Mouse (Mus musculus) forebrain, embryonic 14.5 days (tissue): ENCODE results near the gene Glis1. TPM values are rescaled to one million over a fixed set of nuclear protein-coding genes. Genes with fewer than 3 reads are reported as not detected.

Experiments used
- ATAC-seq: fragments of 200-750 bp; cut with Nextera tagmentation; 2 replicates; pipeline ENCODE4 v1.8.0; 2017; ENCODE audit warnings: mild to moderate bottlenecking, moderate library complexity
- DNase-seq: peaks from one replicate; pipeline ENCODE4 v3.0.0-alpha.2; 2015; ENCODE audit warnings: low spot score
- H3K27ac ChIP-seq: fragments of 300-500 bp; sonication (generic); 2 replicates; pipeline ENCODE4 v1.5.1; 2014; ENCODE audit warnings: low read depth, mild to moderate bottlenecking, control low read depth, low read length, moderate library complexity
- H3K27me3 ChIP-seq: fragments of 300-500 bp; sonication (generic); replicated peaks from 2 replicates; pipeline ENCODE4 v1.6.1; 2014; ENCODE audit warnings: low read length, control low read depth, mixed read lengths; ENCODE audit not compliant: control insufficient read depth, insufficient read depth
- H3K36me3 ChIP-seq: fragments of 300-500 bp; sonication (generic); 2 replicates; pipeline ENCODE4 v1.6.1; 2014; ENCODE audit warnings: low read length, control low read depth; ENCODE audit not compliant: control insufficient read depth, insufficient read depth
- H3K4me1 ChIP-seq: fragments of 300-500 bp; sonication (generic); 2 replicates; pipeline ENCODE4 v1.6.1; 2014; ENCODE audit warnings: antibody characterized with exemption, low read length, control low read depth; ENCODE audit not compliant: control insufficient read depth, insufficient read depth
- H3K4me2 ChIP-seq: fragments of 300-500 bp; sonication (generic); 2 replicates; pipeline ENCODE4 v1.6.1; 2014; ENCODE audit warnings: mild to moderate bottlenecking, control low read depth, low read length
- H3K4me3 ChIP-seq: fragments of 300-500 bp; sonication (generic); 2 replicates; pipeline ENCODE4 v1.5.1; 2014; ENCODE audit warnings: low read depth, low read length, control low read depth
- H3K9ac ChIP-seq: fragments of 300-500 bp; sonication (generic); 2 replicates; pipeline ENCODE4 v1.6.1; 2014; ENCODE audit warnings: mild to moderate bottlenecking, low read length, control low read depth, moderate library complexity
- H3K9me3 ChIP-seq: fragments of 300-500 bp; sonication (generic); replicated peaks from 2 replicates; pipeline ENCODE4 v1.6.1; 2016; ENCODE audit warnings: low read length, control low read depth, mixed read lengths; ENCODE audit not compliant: control insufficient read depth
- WGBS: fragments of 180-500 bp; shearing (Covaris S2); extraction: QIAGEN DNeasy Blood & Tissue Kit; methylation state at CpG from one replicate; pipeline ENCODE4 v1.1.7; 2014; 5-methylcytosine and 5-hydroxymethylcytosine counted together
- polyA plus RNA-seq: library from polyadenylated mRNA; unstranded; fragments of >200 nt; fragmentation: Nextera tagmentation; extraction: Ambion mirVana; gene quantifications from 2 replicates; pipeline ENCODE4 v1.2.1, GENCODE M21; 2014

Gene Glis1
- polyA plus RNA-seq, 1 experiment from 2014 or later: 0.27 TPM

GRCm38 (mm10) chr4:107568159-107568558, 133.8 kb downstream of the Glis1 start:
- Histone ChIP-seq H3K4me3 (no peak overlapping the region), H3K4me2 (no peak overlapping the region), H3K27me3 (no peaks in the 10 kb centered on the region), H3K4me1 (no peaks in the 10 kb centered on the region), H3K27ac (no peak overlapping the region), H3K36me3 (no peaks in the 10 kb centered on the region), H3K9me3 (no peaks in the 10 kb centered on the region), H3K9ac (no peak overlapping the region)
- DNase-seq (no peak), ATAC-seq (no peak)
- WGBS: 69% methylated on average over 21 of the region's 21 CpGs

GRCm38 (mm10) chr4:107568881-107569443, 134.6 kb downstream of the Glis1 start:
- no peak overlapping the region for H3K27ac ChIP-seq
- DNase-seq (no peak), ATAC-seq (peak; percentile 40; the same call in 1 of the 2 replicates)
- H3K4me1 ChIP-seq: no peaks in the 10 kb centered on the region
- no peaks in the 10 kb centered on the region for H3K9me3 ChIP-seq
- 40% methylated on average over 7 of the region's 7 CpGs for WGBS
- H3K27me3 ChIP-seq: no peaks in the 10 kb centered on the region
- H3K9ac ChIP-seq: no peak overlapping the region
- no peaks in the 10 kb centered on the region for H3K36me3 ChIP-seq
- no peak overlapping the region for H3K4me2 ChIP-seq
- H3K4me3 ChIP-seq: no peak overlapping the region

GRCm38 (mm10) chr4:107570329-107571014, 136.1 kb downstream of the Glis1 start:
- DNase-seq (no peak), ATAC-seq (no peak)
- Histone ChIP-seq H3K27ac (no peak overlapping the region), H3K27me3 (no peaks in the 10 kb centered on the region), H3K9me3 (no peaks in the 10 kb centered on the region), H3K9ac (no peak overlapping the region), H3K4me3 (no peak overlapping the region), H3K4me1 (no peaks in the 10 kb centered on the region), H3K36me3 (no peaks in the 10 kb centered on the region), H3K4me2 (no peak overlapping the region)
- WGBS: 69% methylated on average over 19 of the region's 19 CpGs

GRCm38 (mm10) chr4:107575781-107576180, 141.4 kb downstream of the Glis1 start:
- no peak for ATAC-seq
- H3K4me2 ChIP-seq: no peak overlapping the region
- H3K4me3 ChIP-seq: no peak overlapping the region
- 74% methylated on average over 6 of the region's 6 CpGs for WGBS
- H3K9ac ChIP-seq: no peak overlapping the region
- DNase-seq: no peak
- no peaks in the 10 kb centered on the region for H3K27me3 ChIP-seq
- no peak overlapping the region for H3K27ac ChIP-seq
- H3K36me3 ChIP-seq: no peaks in the 10 kb centered on the region
- no peaks in the 10 kb centered on the region for H3K9me3 ChIP-seq
- H3K4me1 ChIP-seq: no peaks in the 10 kb centered on the region

- no peak overlapping the region for H3K9ac ChIP-seq
- H3K4me3 ChIP-seq: no peak overlapping the region
- no peaks in the 10 kb centered on the region for H3K4me1 ChIP-seq
- H3K27me3 ChIP-seq: no peaks in the 10 kb centered on the region
- H3K9me3 ChIP-seq: no peaks in the 10 kb centered on the region
- DNase-seq (peak; percentile 40), ATAC-seq (no peak; the same call in 1 of the 2 replicates)
- no peak overlapping the region for H3K27ac ChIP-seq
- no peak overlapping the region for H3K4me2 ChIP-seq
- WGBS: 50% methylated on average over 6 of the region's 6 CpGs
- no peaks in the 10 kb centered on the region for H3K36me3 ChIP-seq
Observed at GRCm38 (mm10) chr4:107576742-107577141, 142.4 kb downstream of the Glis1 start.

GRCm38 (mm10) chr4:107577146-107577839, 142.9 kb downstream of the Glis1 start:
- DNase-seq: no peak
- Histone ChIP-seq H3K36me3 (no peaks in the 10 kb centered on the region), H3K9me3 (no peaks in the 10 kb centered on the region), H3K4me3 (no peak overlapping the region), H3K27me3 (no peaks in the 10 kb centered on the region), H3K4me1 (no peaks in the 10 kb centered on the region), H3K27ac (no peak overlapping the region), H3K4me2 (no peak overlapping the region), H3K9ac (no peak overlapping the region)
- WGBS: 84% methylated on average over 12 of the region's 12 CpGs
- no peak for ATAC-seq

GRCm38 (mm10) chr4:107580883-107581282, 146.5 kb downstream of the Glis1 start:
- H3K4me2 ChIP-seq: no peak overlapping the region
- H3K27me3 ChIP-seq: no peaks in the 10 kb centered on the region
- DNase-seq (no peak), ATAC-seq (no peak)
- H3K9me3 ChIP-seq: no peaks in the 10 kb centered on the region
- H3K4me1 ChIP-seq: no peaks in the 10 kb centered on the region
- H3K4me3 ChIP-seq: no peak overlapping the region
- WGBS: 89% methylated on average over 11 of the region's 11 CpGs
- H3K9ac ChIP-seq: no peak overlapping the region
- no peak overlapping the region for H3K27ac ChIP-seq
- H3K36me3 ChIP-seq: no peaks in the 10 kb centered on the region

- Histone ChIP-seq H3K27ac (no peak overlapping the region), H3K4me1 (no peaks in the 10 kb centered on the region), H3K4me3 (no peak overlapping the region), H3K4me2 (no peak overlapping the region), H3K9me3 (no peaks in the 10 kb centered on the region), H3K27me3 (no peaks in the 10 kb centered on the region), H3K9ac (no peak overlapping the region), H3K36me3 (no peaks in the 10 kb centered on the region)
- 64% methylated on average over 5 of the region's 5 CpGs for WGBS
- ATAC-seq (no peak), DNase-seq (no peak)
Observed at GRCm38 (mm10) chr4:107586391-107586790, 152.0 kb downstream of the Glis1 start.

GRCm38 (mm10) chr4:107588637-107589036, 154.2 kb downstream of the Glis1 start:
- 85% methylated on average over 7 of the region's 7 CpGs for WGBS
- Histone ChIP-seq H3K36me3 (no peaks in the 10 kb centered on the region), H3K9me3 (no peaks in the 10 kb centered on the region), H3K27ac (no peak overlapping the region), H3K4me2 (no peak overlapping the region), H3K4me1 (no peaks in the 10 kb centered on the region), H3K9ac (no peak overlapping the region), H3K4me3 (no peak overlapping the region), H3K27me3 (no peaks in the 10 kb centered on the region)
- DNase-seq (no peak), ATAC-seq (no peak)
